Mouse (Mus musculus): Measurements from ENCODE around the gene Sbno2.

The Sbno2 gene

DNA sequence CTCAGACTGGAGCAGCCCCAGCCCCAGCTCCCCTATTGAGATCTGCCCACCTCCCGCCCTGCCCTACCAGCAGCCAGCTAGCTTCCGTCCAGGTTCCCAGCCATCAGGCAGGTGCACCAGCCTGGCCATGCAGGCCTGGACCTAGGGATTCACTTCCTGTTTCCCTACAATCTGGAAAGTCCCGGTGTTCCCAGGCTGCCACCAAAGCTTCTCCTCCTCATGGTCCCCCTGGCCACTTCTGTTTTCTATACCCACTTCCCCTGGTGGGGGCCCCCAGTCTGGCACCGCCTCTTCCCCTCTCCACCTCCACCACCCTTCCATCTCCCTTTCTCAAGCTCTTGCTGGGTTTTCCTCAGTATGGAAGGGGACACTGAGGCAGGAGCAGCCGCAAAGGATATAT is at the start of gene Sbno2:
Sbno2 (minus strand) TSS at position 112 of the 400 bp plus-strand sequence.
- no peak for DNase-seq (ENCODE audit: low spot score)

DNA sequence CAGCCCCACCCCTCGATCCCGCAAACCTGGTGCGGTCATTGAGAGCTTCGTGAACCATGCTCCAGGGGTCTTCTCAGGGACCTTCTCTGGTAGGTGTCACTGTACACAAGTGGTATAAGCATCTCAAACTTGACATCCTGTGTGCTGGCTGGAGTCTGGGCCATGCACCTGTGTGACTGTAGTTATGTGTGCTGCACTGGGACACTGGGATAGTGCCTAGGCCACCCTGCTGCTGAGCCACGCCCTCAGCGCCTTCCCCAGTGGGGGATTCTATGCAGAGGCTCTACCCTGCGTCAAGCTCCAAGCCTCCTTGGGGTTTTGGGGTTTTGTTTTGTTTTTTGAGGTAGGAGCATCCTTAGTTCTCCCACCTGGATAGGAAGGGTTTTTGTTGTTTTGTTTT is 49.0 kb upstream of the Sbno2 start:
- DNase-seq (ENCODE audit: low spot score), result no peak

- no peak for DNase-seq (ENCODE audit: low spot score)
These were observed 48.3 kb upstream of the Sbno2 start for GRCm38 (mm10) chr10:80153713-80154112.

DNA sequence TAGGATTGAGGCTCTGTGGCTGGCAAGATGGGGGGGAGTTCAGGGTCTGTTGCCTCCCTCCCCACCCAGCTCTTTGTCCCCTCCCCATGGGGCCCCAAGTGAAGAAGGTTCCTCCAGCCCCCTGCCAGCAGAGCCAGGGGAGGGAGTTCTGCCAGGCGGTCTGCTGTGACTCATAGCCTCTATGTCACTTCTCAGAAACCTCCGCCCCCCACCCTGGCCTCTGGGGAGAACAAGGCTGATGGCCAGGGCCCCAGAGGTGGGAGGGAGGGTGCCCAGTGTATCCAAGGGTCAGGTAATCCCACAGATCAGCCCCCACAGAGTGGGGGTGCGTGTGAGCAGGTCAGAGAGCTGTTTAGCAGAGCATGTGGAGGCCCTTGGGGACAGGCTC is 47.5 kb upstream of the Sbno2 start:
- peak; percentile 72 for DNase-seq (ENCODE audit: low spot score)

GRCm38 (mm10) chr10:80152071-80152872 is 46.9 kb upstream of the Sbno2 start:
- no peak for DNase-seq (ENCODE audit: low spot score)

- peak; percentile 71 for DNase-seq (ENCODE audit: low spot score)
These were observed 46.1 kb upstream of the Sbno2 start for GRCm38 (mm10) chr10:80151211-80152034.

DNA sequence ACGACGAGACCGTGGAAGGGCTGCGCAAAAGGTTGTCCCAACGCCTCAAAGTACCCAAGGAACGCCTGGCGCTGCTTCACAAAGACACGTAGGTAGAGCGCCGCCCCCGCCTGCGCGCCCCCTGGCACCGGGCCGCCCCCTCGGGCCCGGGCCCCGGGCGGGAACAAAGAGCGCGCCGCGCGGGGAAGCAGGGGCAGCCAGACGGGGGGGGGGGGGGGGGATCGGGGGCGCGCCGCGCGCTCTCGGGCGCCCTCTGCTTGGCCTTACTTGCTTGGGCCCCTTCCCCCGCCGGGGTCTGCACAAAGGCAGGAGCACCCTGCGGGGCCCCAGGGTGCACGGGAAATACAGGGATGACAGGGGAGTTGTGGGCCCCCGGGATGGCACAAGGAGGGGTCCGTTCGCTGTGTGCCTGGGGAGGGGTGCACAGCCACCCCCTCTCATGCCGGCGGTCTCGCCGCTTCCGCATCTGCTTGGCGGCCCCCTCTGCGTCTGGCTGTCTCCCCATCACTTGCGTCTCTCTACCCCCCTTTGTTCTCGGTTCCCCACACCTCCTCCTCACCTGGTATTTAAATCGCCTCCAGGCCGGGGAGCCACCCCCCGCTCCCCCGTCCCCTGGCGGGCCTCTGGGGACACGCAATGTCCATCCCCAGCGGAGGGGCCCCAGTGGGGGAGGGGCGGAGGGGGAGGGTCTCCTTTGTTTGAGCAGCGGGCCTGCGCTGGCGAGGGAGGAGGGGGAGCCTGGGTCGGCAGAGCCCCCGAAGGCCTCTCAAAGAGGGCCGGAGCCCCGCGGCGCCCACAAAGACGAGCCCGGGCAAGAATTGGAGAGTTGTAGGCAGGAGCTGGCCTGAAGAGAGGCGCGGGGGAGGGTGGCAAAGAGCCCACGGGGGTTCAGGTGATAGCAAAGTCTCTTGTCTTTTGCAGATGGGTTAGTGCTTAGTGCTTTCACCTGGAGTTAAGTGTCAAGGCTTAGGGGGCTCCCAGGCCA is 45.1 kb upstream of the Sbno2 start:
- peak; percentile 82 for DNase-seq (ENCODE audit: low spot score)

DNA sequence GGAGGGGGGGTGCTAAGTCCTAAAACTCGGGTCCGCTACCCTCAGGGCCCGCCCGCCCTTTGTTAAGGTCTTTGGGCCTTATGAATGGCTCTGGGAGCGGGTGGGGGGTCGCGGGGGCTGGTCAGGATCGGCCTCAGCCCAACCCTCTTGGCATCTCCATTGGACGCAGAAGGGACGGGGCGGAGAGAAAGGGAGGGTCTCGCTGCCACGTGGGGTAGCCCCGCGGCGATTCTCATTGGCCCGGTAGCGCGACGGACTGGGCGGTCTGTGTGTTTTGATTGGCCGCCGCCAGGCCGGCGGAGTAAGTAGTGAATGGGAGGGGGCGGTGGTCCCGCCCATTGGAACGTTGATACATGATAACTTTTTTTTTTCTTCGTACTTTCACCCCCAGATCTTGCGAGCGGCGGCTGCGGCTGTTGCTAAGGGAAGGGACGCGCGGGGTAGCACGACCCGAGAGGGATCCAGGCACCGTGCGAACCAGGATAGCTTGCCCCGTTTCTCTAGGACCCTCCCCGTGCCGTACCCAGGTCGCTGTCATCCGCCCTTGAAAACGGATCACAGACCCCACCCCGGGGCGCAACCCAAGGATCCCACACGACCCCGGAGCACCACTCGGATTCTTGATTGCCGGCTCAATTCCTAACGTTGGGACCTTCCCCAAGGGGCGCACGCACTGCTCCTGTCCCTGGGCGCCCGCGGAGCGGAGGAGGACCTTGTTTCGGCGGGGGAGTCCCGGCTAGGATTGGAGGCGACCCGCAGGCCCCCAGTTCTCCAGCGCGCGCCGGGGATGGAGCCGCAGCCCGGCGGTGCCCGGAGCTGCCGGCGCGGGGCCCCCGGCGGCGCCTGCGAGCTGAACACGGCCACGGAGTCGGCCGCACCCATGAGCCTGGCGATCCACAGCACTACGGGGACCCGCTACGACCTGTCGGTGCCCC is 44.2 kb upstream of the Sbno2 start:
- peak; percentile 99 for DNase-seq (ENCODE audit: low spot score)

- peak; percentile 94 for DNase-seq (ENCODE audit: low spot score)
These were observed 43.4 kb upstream of the Sbno2 start for GRCm38 (mm10) chr10:80148610-80149290.

DNA sequence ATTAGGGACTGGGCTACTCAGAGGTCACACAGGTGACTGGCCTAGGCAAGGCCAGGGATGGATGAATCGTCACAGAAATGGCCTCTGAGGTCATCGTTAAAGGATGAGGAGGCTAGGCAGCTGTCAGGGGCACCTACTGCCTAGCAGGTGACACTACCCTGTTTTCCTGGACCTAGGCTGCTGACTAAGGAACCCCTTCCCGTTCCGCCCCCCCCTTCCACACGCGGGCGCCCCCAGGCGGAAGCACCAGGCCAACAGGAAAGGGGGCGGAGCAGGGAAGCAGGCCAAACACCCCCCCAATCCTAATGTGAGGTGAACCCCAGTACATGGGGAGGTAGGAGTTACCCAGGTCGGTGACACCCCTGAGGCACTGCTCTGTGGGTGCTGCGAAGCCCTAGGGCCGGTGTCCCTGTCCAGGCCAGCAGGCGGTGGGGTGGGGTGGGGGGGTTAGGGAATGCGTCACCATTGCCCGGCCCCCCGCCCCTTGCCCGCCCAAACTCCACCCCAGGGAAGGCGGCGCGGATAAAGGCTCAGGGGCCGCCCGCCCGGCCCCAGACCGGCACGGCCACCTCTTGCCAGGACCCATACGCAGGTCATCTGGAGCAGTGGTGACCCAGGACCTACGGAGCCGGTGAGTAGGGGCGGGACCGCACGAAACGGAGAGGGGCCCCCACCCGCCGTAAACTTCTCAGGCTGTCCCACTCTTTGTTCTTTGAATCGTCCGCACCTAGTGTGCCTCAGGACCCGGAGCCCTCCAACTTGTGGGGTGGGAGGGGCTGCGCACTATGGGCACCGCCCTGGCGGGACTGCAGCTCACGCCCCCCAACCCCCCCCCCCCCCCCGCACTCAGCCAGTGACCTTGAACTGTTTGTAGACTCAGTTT is 42.6 kb upstream of the Sbno2 start, which contains the start of gene Midn:
Midn (plus strand) TSS at position 554 of the 883 bp plus-strand sequence.
- DNase-seq (ENCODE audit: low spot score), result peak; percentile 94

- DNase-seq (ENCODE audit: low spot score), result no peak
These were observed 41.9 kb upstream of the Sbno2 start for GRCm38 (mm10) chr10:80147146-80147718.

DNA sequence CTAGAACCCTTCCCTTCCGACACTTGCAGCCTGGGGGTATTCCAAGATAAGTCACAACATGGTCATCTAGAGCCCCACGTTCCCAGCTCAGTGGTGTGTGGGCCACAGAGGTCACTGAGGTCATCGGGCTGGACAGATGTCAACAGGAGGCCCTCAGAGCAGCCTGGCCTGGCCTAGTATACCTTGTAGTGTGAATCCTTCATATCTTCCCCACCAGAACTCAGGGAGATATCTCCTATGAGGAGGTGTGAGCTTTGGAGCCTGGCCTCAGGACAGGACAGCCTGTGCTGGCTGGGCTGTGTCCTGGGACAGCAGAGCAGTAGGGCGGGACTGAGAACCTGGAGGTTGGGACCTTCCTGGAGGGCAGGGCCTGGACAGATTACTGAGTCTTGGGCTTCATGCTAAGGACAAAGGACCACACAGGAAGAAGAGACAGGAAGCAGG is 41.2 kb upstream of the Sbno2 start:
- DNase-seq (ENCODE audit: low spot score), result no peak

- no peak for DNase-seq (ENCODE audit: low spot score)
These were observed 40.5 kb upstream of the Sbno2 start for GRCm38 (mm10) chr10:80145896-80146295.

- DNase-seq (ENCODE audit: low spot score), result no peak
These were observed 39.8 kb upstream of the Sbno2 start for GRCm38 (mm10) chr10:80144864-80145838.

GRCm38 (mm10) chr10:80144159-80144558 is 38.8 kb upstream of the Sbno2 start:
- no peak for DNase-seq (ENCODE audit: low spot score)

- no peak for DNase-seq (ENCODE audit: low spot score)
These were observed 38.3 kb upstream of the Sbno2 start for GRCm38 (mm10) chr10:80143664-80144063.

- DNase-seq (ENCODE audit: low spot score), result no peak
These were observed 37.2 kb upstream of the Sbno2 start for GRCm38 (mm10) chr10:80142530-80142925.

All from yolk sac, embryonic 10.5 days (tissue).